Mouse (Mus musculus) effector memory CD4-positive, alpha-beta T cell, adult 5 months (primary cell): Measurements from ENCODE around the gene Styk1. TPM values are rescaled to one million over a fixed set of nuclear protein-coding genes. Genes with fewer than 3 reads are reported as not detected.

Source experiments
- polyA plus RNA-seq: library from polyadenylated mRNA; unstranded; fragments of 100-300 nt; shearing (Covaris generic); gene quantifications from one replicate; pipeline ENCODE4 v1.2.1, GENCODE M21; 2017

Styk1 gene
- polyA plus RNA-seq = 0.51 TPM

DNA sequence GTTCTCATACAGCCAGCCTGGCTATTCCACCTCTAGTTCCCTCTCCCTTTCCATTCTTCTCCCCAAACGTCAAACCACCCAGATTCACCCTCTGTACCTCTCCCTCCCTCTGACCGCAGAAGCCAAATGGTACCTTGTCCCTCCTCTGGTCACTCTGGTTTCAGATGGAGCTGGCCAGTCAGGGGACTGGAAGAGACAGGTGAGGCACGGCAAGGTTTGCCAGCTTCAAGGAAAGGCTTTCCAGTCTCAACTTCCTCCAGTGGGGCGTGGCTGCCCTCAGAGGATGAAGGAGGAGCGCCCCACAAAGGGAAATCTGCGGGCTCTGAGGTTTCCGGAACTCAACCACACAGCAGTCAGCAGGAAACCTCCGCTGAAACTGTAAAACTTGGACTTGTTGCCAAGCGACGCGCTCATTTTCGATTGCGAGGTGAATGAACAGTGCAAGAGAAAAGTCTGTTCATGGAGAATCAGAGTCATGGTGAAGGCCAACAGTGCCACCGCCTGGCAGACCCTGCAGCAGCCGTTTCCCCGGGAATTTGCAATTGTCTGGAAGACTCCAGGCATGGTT, at the start of gene Styk1:
Styk1 (minus strand) TSS at position 246 of the 568 bp plus-strand sequence.

DNA sequence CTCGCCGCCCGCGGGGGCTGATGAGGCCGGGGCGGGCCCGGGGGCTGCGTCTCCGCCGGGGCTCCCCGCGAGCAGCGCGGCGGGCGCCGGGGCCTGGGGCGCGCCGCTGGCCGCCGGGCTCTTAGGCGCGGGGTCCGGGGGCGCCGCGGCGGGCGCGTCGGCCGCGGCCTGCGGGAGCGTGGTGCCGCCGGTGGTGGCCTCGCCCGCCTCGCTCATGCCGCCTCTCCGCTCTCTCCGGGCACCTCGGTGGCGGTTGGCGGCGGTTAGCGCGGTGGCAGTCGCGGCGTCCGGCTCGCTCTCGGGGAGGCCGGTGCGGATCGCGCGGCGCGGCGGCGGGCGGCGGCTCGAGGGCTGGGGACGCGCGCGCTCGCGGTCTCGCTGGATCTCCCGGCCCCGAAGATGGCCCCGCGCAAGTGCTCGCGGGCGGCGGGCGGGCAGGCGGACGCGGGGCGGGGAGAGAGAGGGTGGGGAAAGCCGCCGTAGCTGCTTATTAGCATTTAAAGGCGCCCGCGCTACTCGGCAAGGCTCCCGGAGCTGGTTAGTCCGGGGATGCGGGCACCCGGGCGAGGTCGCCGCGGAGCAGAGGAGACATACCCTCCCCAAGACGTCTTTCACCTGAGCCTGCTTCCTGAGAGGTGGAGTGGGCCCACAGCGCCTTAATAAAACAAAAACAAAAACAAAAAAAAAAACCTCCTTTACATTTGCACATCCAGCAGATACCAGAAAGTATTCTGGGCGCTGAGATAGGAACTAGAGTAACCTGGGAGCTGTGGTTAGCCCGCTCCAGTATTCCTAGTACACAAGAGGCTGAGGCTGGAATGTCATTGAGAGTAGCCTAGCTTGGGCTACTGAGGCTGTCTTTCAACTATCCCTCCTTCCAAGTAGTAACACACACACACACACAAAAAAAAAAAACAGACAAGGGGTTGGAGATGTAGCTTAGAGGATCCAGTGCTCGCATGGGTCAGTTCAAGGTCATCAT, 34.9 kb upstream of the Styk1 start, which contains the start of gene Ybx3:
Ybx3 (minus strand) TSS at position 437 of the 982 bp plus-strand sequence.

GRCm38 (mm10) chr6:131292991-131293788, 60.2 kb downstream of the Styk1 start, which contains the start of gene Magohb:
TSS of gene Magohb (minus strand) at chr6:131293244.

Other genes starting within 250 kb of the Styk1 start
- gene Klra2, start 106.2 kb downstream of the Styk1 start, polyA plus RNA-seq = not detected
- 22.3 TPM for gene Magohb, start 60.4 kb downstream of the Styk1 start, polyA plus RNA-seq
- gene Ybx3, start 34.9 kb upstream of the Styk1 start, polyA plus RNA-seq = 122 TPM
- gene 5430401F13Rik, start 132.8 kb upstream of the Styk1 start, polyA plus RNA-seq = 1.3 TPM
- gene Gm6619, start 132.8 kb upstream of the Styk1 start, polyA plus RNA-seq = not detected